ENCODE assay signal across 19 mouse cellular contexts in genomic region chr8:77672036-77672435, GRCm38 (mm10). TPM values are rescaled to one million over a fixed set of nuclear protein-coding genes. Genes with fewer than 3 reads are reported as not detected.
DNase-seq lines count a peak whose midpoint lies in the region; ATAC-seq lines count a peak whose summit lies in the region.
"Had no signal": no experiment of that assay in that cellular context is flagged by ENCODE, and none has a peak within 500 bp of the region (broad histone marks: within the 10 kb centered on the region; RNA-seq: fewer than 3 reads in every experiment).

No protein-coding gene starts in this region.

- WGBS in heart, embryonic 15.5 days = 21% methylated on average over 4 of the region's 4 CpGs
- 46% methylated on average over 4 of the region's 4 CpGs for WGBS in limb, embryonic 10.5 days

- peaks cover 35% of the 10 kb centered on the region for H3K36me3 ChIP-seq in heart, embryonic 15.5 days
- peaks cover 80% of the 10 kb centered on the region for H3K36me3 ChIP-seq in limb, embryonic 10.5 days

- no peak overlapping the region for H3K4me2 ChIP-seq in heart, embryonic 15.5 days
- H3K4me2 ChIP-seq: forebrain, embryonic 13.5 days had no signal

- H3K9me3 ChIP-seq in heart, embryonic 15.5 days (replicated peaks) = no peaks in the 10 kb centered on the region
- no peaks in the 10 kb centered on the region for H3K9me3 ChIP-seq in limb, embryonic 10.5 days (replicated peaks)
- H3K9me3 ChIP-seq: forebrain, embryonic 13.5 days; megakaryocyte, embryonic 14.5 days had no signal

- no peak for DNase-seq in heart, adult 8-10 months (ENCODE audit: low spot score)
- peak; percentile 77 for DNase-seq in embryo, embryonic 10 days (ENCODE audit: low spot score)
- DNase-seq in embryo, embryonic 11 days = peak; percentile 70
- DNase-seq in limb, embryonic 10.5 days (ENCODE audit: low spot score) = no peak
- DNase-seq in adrenal gland, adult 8-10 months = no peak
- no peak for DNase-seq in cerebellum, adult 11 months
- DNase-seq: cerebellum, adult 9-10 months; gastrocnemius, postnatal 10 days; kidney, adult 8-10 months; kidney, postnatal 25 days; liver, postnatal 0 days; right cerebral cortex, postnatal 25 days; thymus, adult 18-20 months; thymus, postnatal 4 days had no signal

- peak overlapping the region; percentile 65; the same call in 1 of the 2 replicates for H3K27ac ChIP-seq in heart, embryonic 15.5 days
- H3K27ac ChIP-seq in limb, embryonic 10.5 days = peak overlapping the region; percentile 71; the same call in 1 of the 2 replicates
- H3K27ac ChIP-seq: forebrain, embryonic 13.5 days had no signal

- peaks cover 25% of the 10 kb centered on the region for H3K4me1 ChIP-seq in heart, embryonic 15.5 days (replicated peaks)
- peaks cover 39% of the 10 kb centered on the region for H3K4me1 ChIP-seq in limb, embryonic 10.5 days
- H3K4me1 ChIP-seq: forebrain, embryonic 13.5 days; megakaryocyte, embryonic 14.5 days had no signal

- ATAC-seq in heart, embryonic 15.5 days (replicated peaks; ENCODE audit: insufficient number of reproducible peaks, insufficient read depth, low FRiP score, low read depth) = no peak
- ATAC-seq: forebrain, embryonic 13.5 days; liver, postnatal 0 days had no signal

- H3K27me3 ChIP-seq in heart, embryonic 15.5 days = no peaks in the 10 kb centered on the region
- no peaks in the 10 kb centered on the region for H3K27me3 ChIP-seq in limb, embryonic 10.5 days (ENCODE audit: low read depth, poor library complexity, severe bottlenecking)
- H3K27me3 ChIP-seq: forebrain, embryonic 13.5 days; megakaryocyte, embryonic 14.5 days had no signal

- H3K4me3 ChIP-seq in heart, embryonic 15.5 days = no peak overlapping the region
- H3K4me3 ChIP-seq in limb, embryonic 10.5 days = no peak overlapping the region
- H3K4me3 ChIP-seq: erythroblast, embryonic 14.5 days; forebrain, embryonic 13.5 days; megakaryocyte, embryonic 14.5 days had no signal

- no peak overlapping the region for H3K9ac ChIP-seq in heart, embryonic 15.5 days
- H3K9ac ChIP-seq: forebrain, embryonic 13.5 days; liver, postnatal 0 days had no signal

RNA-seq across cellular contexts. Expression of gene Ednra, which starts 52.2 kb away (rescaled TPM):
- 35.6 and 44.8 TPM in 2 replicates for polyA plus RNA-seq in heart, embryonic 15.5 days (2015; fragmentation: Nextera tagmentation; extraction: Ambion mirVana)
- 10 to 100 TPM; 28.9 to 43.3 (median 39.1) TPM for total RNA-seq in heart, adult 8-10 months (2022)
- 49.3 and 68.9 TPM in 2 replicates for polyA plus RNA-seq in limb, embryonic 10.5 days (2016; fragmentation: Nextera tagmentation; extraction: Ambion mirVana)
- 10 to 100 TPM; 22.5 to 31.6 (median 27.9) TPM for total RNA-seq in adrenal gland, adult 8-10 months (2022)
- total RNA-seq: neutrophil, adult 5-6 weeks had no signal
- polyA plus RNA-seq: erythroblast, embryonic 14.5 days had no signal

Comparison
In these comparisons a context has a peak if more than half of its experiments do, and no peak if none do; other contexts are left out.
1. DNase-seq: peak in embryo, embryonic 10 days (single experiment) and embryo, embryonic 11 days (single experiment); none in heart, adult 8-10 months (single experiment), limb, embryonic 10.5 days (single experiment), adrenal gland, adult 8-10 months (single experiment) and cerebellum, adult 11 months (single experiment).